Mouse (Mus musculus) hindbrain, embryonic 13.5 days (tissue): Measurements from ENCODE around the gene Ubtf. TPM values are rescaled to one million over a fixed set of nuclear protein-coding genes. Genes with fewer than 3 reads are reported as not detected.
A peak's percentile ranks its signal among the peaks of the same experiment; 100 is the strongest.

Experiments
- ATAC-seq: fragments of 200-750 bp; cut with Nextera tagmentation; 2 replicates; pipeline ENCODE4 v1.8.0; 2017; ENCODE audit warnings: moderate TSS enrichment; ENCODE audit not compliant: low FRiP score
- H3K27ac ChIP-seq: fragments of 300-500 bp; sonication (generic); 2 replicates; pipeline ENCODE4 v1.5.1; 2015; ENCODE audit warnings: inconsistent platforms, mild to moderate bottlenecking, moderate library complexity
- H3K27me3 ChIP-seq: fragments of 300-500 bp; sonication (generic); 2 replicates; pipeline ENCODE4 v1.6.1; 2015; ENCODE audit warnings: mild to moderate bottlenecking, inconsistent platforms
- H3K36me3 ChIP-seq: fragments of 300-500 bp; sonication (generic); 2 replicates; pipeline ENCODE4 v1.6.1; 2015; ENCODE audit warnings: mild to moderate bottlenecking, inconsistent platforms
- H3K4me1 ChIP-seq: fragments of 300-500 bp; sonication (generic); replicated peaks from 2 replicates; pipeline ENCODE4 v1.6.1; 2015; ENCODE audit warnings: inconsistent platforms
- H3K4me2 ChIP-seq: fragments of 300-500 bp; sonication (generic); 2 replicates; pipeline ENCODE4 v1.6.1; 2015; ENCODE audit warnings: inconsistent platforms, mild to moderate bottlenecking, moderate library complexity
- H3K4me3 ChIP-seq: fragments of 300-500 bp; sonication (generic); 2 replicates; pipeline ENCODE4 v1.5.1; 2015; ENCODE audit warnings: mild to moderate bottlenecking, inconsistent platforms
- H3K9ac ChIP-seq: fragments of 300-500 bp; sonication (generic); 2 replicates; pipeline ENCODE4 v1.6.1; 2015; ENCODE audit warnings: mild to moderate bottlenecking, inconsistent platforms
- H3K9me3 ChIP-seq: fragments of 300-500 bp; sonication (generic); 2 replicates; pipeline ENCODE4 v1.6.1; 2016; ENCODE audit warnings: inconsistent platforms
- WGBS: fragments of 180-500 bp; shearing (Covaris S2); methylation state at CpG from one replicate; pipeline ENCODE4 v1.1.7; 2015; 5-methylcytosine and 5-hydroxymethylcytosine counted together
- polyA plus RNA-seq: library from polyadenylated mRNA; unstranded; fragments of >200 nt; fragmentation: Nextera tagmentation; extraction: Ambion mirVana; gene quantifications from 2 replicates; pipeline ENCODE4 v1.2.1, GENCODE M21; 2015

The Ubtf gene
- polyA plus RNA-seq, 1 experiment from 2014 or later = 82.7 TPM

DNA sequence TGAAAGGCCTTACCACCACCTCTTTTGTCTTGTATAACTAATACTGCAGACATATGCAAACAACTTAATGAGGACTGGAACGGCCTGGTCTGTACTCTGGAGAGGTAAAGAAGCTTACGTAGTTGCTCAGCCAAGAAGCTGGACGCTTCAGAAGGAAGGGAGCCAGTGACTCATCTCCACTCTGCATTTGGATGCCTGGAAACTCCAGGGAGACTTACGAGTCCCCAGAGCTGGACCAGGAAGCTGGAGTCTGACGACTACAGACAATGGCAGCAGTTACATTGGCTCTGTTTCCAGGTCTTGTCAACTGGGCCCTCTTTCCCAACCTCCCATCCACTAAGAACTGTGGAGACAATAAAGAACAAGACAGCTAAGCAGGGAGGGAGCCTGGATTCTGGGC lies 7.7 kb upstream of the Ubtf start:
- Histone ChIP-seq H3K4me1 (no peaks in the 10 kb centered on the region), H3K9ac (no peak overlapping the region), H3K27ac (no peak overlapping the region), H3K27me3 (0 out of 2 replicates have a peak, but pooled peaks cover 3% of the 10 kb centered on the region), H3K9me3 (no peaks in the 10 kb centered on the region), H3K4me3 (no peak overlapping the region), H3K4me2 (no peak overlapping the region), H3K36me3 (no peaks in the 10 kb centered on the region)
- 61% methylated on average over 5 of the region's 5 CpGs for WGBS
- ATAC-seq = no peak

DNA sequence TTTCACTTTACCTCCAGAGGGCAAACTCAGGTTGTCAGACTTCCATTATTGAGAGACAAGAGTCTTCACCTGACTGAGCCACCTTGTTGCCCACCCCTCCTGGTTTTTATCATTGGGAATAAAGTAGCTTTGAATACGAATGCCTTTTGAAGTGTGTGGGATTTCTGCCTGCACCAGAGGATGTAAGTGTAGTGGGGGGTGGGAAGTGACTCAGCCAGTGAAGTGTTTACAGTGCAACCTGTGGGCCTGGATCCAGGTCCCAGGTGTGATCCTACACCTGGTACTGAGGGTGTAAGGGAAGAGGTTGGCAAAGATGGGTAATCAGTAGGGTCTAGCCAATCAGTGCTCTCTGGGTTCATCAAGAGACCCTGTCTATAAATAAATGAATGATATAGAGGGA lies 4.0 kb upstream of the Ubtf start:
- H3K9ac ChIP-seq = no peak overlapping the region
- H3K9me3 ChIP-seq = no peaks in the 10 kb centered on the region
- 80% methylated on average over 1 of the region's 1 CpGs for WGBS
- peaks cover 13% of the 10 kb centered on the region for H3K4me1 ChIP-seq
- H3K27me3 ChIP-seq = 0 out of 2 replicates have a peak, but pooled peaks cover 3% of the 10 kb centered on the region
- ATAC-seq = no peak
- H3K4me3 ChIP-seq = no peak overlapping the region
- H3K27ac ChIP-seq = no peak overlapping the region
- no peaks in the 10 kb centered on the region for H3K36me3 ChIP-seq
- no peak overlapping the region for H3K4me2 ChIP-seq

DNA sequence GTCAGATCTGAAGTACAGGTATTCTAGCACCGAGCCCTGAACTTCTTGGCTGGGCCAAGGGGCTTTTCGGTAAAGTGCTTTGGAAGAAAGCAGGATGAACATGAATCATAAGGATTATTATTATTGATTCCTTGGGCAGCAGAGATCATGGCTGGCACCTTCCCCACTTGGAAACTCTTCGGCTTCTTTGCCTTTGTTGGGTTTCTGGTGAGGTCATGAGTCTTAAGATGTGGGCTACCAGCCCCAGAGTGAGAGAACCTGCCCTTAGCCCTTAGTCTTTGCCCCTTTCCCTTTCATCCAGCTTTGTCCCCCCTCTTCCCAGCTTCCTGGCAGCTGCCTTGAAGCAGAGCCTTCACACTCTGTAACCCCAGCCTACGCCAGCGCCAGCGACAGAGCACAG lies 2.4 kb upstream of the Ubtf start:
- WGBS = 77% methylated on average over 6 of the region's 6 CpGs
- no peak overlapping the region for H3K4me3 ChIP-seq
- H3K4me2 ChIP-seq = no peak overlapping the region
- ATAC-seq = no peak
- no peak overlapping the region for H3K9ac ChIP-seq
- no peak overlapping the region for H3K27ac ChIP-seq
- H3K4me1 ChIP-seq = peaks cover 13% of the 10 kb centered on the region
- H3K27me3 ChIP-seq = no peaks in the 10 kb centered on the region
- H3K36me3 ChIP-seq = no peaks in the 10 kb centered on the region
- H3K9me3 ChIP-seq = no peaks in the 10 kb centered on the region

- Histone ChIP-seq H3K27ac (peak overlapping the region; percentile 99), H3K4me3 (peak overlapping the region; percentile 98), H3K4me2 (peak overlapping the region; percentile 80), H3K27me3 (no peaks in the 10 kb centered on the region), H3K9me3 (no peaks in the 10 kb centered on the region), H3K36me3 (no peaks in the 10 kb centered on the region), H3K9ac (peak overlapping the region; percentile 100), H3K4me1 (peaks cover 21% of the 10 kb centered on the region)
- 7% methylated on average over 10 of the region's 10 CpGs for WGBS
- peak; percentile 28; the same call in 1 of the 2 replicates for ATAC-seq
Observed at GRCm38 (mm10) chr11:102320686-102321005, 1.1 kb upstream of the Ubtf start.

DNA sequence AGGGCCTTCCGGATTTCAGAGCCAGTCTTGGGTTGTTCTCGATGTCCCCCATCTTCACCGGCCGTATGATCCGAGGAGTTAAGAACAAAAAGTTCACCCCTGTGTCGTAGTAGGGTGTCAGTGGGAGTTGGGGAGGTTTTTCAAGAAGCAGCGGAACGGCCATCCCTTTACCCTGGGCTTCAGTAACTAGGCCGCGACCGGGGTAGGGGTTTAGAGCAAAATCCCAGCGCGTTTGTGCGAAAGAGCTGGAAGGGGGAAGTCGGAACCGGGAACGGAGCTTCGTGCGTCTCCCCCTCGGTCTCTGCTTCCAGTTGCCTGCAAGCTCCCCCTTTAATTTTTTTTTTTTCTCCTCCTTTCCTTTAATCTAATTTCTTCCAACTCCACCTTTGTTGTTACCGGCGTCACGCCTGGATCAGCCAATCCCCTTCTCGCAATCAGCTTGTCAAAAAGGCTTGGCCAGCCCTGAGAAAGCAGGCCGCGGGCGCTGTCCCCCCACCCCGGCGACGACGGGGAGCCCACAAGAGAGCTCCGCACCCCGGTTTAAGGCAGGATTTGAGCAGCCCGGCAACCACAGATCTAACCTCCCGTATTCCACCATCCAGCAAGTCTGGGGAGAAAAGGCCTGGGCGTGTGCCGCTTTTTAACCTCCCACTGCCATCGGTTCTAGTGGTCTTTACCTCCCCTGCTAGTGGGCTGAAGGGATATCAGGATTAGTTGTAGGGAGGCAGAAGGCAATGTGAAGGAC lies 571 bp upstream of the Ubtf start:
- peak; percentile 54; the same call in 1 of the 2 replicates for ATAC-seq
- H3K9ac ChIP-seq = peak overlapping the region; percentile 100
- WGBS = 1% methylated on average over 38 of the region's 38 CpGs
- peaks cover 27% of the 10 kb centered on the region for H3K4me1 ChIP-seq
- peak overlapping the region; percentile 80 for H3K4me2 ChIP-seq
- peaks cover 5% of the 10 kb centered on the region; the same call in 1 of the 2 replicates for H3K36me3 ChIP-seq
- H3K9me3 ChIP-seq = no peaks in the 10 kb centered on the region
- H3K27ac ChIP-seq = peak overlapping the region; percentile 99
- H3K4me3 ChIP-seq = peak overlapping the region; percentile 98
- H3K27me3 ChIP-seq = no peaks in the 10 kb centered on the region

DNA sequence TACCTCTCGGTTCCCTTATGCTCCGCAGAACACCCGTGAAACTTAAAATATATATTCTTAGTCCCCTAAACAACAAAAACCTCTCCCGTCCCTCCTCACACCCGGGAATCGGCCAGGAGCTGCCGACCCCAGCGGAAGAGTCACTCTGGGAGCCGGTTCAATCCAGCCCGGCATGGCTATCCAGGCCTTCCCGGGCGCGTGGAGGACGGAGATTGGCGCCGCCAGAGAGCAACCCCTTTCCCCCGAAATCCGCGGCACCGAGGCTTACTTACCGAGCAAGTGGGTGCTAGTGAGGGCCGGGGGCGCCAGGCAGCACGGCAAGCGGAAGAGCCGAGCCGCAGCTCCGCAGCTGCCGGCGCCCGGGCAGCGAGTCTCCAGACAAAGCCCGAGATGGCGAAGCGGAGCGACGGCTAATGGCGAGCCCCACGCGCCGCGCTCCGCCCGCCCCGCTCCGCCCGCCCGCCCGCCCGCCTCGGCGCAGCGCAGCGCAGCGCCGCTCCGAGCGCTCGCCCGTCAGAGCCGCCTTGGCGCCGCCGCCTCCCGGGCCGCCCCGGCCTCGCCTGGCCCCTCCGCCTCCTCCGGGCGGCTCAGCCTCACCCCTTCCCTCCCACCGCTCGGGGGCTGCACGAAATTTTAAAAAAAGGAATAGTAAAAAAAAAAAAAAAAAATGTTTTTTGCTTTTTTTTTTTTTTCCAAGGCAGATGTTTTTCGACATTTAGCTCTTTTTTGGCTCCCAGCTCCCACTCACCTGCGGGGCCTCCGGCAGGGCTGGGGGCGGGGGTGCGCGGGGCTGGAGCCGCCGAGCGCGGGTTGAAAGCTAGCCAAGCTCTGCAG lies 749 bp downstream of the Ubtf start:
- Histone ChIP-seq H3K4me2 (peak overlapping the region; percentile 80), H3K9ac (peak overlapping the region; percentile 100), H3K4me1 (peaks cover 30% of the 10 kb centered on the region), H3K27ac (peak overlapping the region; percentile 99), H3K9me3 (no peaks in the 10 kb centered on the region), H3K36me3 (peaks cover 18% of the 10 kb centered on the region), H3K4me3 (peak overlapping the region; percentile 98), H3K27me3 (no peaks in the 10 kb centered on the region)
- ATAC-seq = no peak
- WGBS = under 1% methylated on average over 78 of the region's 84 CpGs

DNA sequence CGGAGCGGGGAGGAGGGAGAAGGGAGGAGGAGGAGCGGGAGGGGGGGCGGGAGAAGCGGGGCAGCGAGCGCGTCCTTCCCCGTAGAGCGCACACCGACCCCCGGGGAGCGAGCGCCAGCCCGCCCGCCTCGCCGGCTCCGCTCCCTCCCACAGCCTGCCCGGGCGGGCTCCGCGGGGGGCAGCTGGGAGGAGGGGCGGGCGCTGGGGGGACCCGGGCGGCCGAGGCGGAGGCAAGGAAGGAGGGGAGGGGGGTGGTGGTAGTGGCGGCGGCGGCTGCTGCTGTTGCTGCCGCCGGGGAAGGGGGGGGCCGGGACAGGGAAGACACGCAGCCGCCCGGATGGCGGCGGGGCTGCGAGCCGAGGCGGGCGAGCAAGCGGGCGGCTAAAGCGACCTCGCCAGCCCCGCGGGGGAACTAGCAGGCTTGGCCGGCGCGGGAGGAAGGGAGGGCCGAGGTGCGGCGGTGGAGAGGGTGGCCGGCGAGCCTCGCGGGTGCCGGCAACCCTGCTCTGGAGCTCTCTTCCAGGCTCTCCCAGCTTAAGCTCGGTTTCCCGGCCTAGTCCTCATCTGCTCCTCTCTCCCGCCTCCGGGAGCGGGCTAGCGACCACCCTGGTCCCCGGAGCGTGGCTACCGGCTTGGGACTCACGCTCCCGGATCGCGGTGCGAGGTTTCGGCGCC lies 1.5 kb downstream of the Ubtf start:
- Histone ChIP-seq H3K9ac (peak overlapping the region; percentile 100), H3K4me3 (peak overlapping the region; percentile 98), H3K27me3 (no peaks in the 10 kb centered on the region), H3K4me1 (peaks cover 30% of the 10 kb centered on the region), H3K27ac (peak overlapping the region; percentile 99), H3K36me3 (peaks cover 26% of the 10 kb centered on the region), H3K4me2 (peak overlapping the region; percentile 80), H3K9me3 (no peaks in the 10 kb centered on the region)
- under 1% methylated on average over 45 of the region's 77 CpGs for WGBS
- peak; percentile 37 for ATAC-seq

DNA sequence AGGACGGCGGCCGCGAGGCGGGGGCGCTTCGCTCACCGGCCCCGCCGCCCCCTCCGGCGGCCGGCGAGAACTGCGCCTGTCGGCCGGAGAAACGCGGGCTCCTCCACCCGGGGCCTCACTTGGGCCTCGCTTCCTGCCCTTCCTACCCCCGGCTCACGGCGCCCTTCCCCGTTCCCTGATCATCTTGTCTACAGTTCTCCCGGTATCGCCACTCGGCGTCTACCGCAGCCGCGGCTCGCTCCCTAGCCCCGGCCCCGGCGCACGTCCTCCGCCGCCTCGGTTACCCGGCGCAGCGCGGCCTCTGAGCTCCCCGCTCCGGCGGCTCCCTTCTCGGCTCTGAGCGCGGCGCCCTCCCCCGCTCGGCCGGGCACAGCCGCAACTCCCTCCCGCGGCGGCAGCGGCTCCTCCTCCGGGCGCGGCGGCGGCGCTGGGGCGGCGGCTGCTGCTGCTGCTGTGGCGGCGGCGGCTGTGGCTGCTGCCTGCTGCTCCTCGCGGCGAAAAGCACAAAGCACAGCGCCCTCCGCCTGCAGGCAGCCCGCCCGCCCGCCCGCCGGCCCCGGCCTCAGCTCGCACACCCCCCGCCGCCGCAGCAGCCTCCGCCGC lies 2.1 kb downstream of the Ubtf start:
- WGBS = 2% methylated on average over 61 of the region's 87 CpGs
- Histone ChIP-seq H3K4me3 (peak overlapping the region; percentile 98), H3K9ac (peak overlapping the region; percentile 100), H3K4me2 (peak overlapping the region; percentile 80), H3K9me3 (no peaks in the 10 kb centered on the region), H3K27me3 (no peaks in the 10 kb centered on the region), H3K4me1 (peaks cover 30% of the 10 kb centered on the region), H3K36me3 (peaks cover 32% of the 10 kb centered on the region), H3K27ac (peak overlapping the region; percentile 99)
- ATAC-seq = no peak

DNA sequence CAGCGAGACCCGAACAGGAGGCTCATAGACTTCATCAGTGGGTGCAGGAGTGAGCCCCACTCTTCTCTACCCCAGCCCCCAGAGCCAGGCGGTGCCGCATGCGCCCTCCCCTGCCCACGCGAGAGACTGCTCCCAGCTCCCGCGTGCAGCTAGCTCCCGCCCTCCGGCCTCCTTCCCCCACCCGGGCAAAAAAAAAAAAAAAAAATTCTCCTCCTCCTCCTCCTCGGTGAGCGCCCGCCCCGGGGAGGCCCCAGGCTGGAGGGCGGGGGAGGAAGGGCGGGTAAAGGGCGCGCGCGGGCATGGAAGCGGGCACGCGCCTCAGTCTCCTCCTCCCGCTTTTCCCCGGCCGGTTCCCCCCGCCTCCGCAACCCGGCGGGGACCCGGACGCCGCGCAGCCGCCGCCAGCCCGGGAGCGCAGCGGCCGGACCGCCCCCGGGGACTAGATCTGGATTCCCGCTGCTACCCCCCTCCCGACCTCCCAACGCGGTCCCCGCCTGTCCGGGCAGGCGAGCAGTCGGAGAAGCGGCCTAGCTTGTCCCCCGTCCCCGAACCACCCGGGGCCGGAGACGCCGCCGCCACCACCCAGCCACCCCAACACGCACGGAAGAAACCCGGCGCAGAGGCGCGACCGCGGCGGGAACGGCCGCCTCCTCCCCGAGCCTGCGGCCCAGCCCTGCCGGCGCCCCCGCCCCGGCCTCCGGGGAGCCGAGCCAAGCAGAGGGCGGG lies 2.8 kb downstream of the Ubtf start:
- Histone ChIP-seq H3K9me3 (no peaks in the 10 kb centered on the region), H3K4me1 (peaks cover 30% of the 10 kb centered on the region), H3K36me3 (peaks cover 39% of the 10 kb centered on the region), H3K4me3 (peak overlapping the region; percentile 98), H3K27me3 (no peaks in the 10 kb centered on the region), H3K27ac (peak overlapping the region; percentile 99), H3K4me2 (peak overlapping the region; percentile 80), H3K9ac (peak overlapping the region; percentile 100)
- 0% methylated on average over 27 of the region's 80 CpGs for WGBS
- ATAC-seq = peak; percentile 51

DNA sequence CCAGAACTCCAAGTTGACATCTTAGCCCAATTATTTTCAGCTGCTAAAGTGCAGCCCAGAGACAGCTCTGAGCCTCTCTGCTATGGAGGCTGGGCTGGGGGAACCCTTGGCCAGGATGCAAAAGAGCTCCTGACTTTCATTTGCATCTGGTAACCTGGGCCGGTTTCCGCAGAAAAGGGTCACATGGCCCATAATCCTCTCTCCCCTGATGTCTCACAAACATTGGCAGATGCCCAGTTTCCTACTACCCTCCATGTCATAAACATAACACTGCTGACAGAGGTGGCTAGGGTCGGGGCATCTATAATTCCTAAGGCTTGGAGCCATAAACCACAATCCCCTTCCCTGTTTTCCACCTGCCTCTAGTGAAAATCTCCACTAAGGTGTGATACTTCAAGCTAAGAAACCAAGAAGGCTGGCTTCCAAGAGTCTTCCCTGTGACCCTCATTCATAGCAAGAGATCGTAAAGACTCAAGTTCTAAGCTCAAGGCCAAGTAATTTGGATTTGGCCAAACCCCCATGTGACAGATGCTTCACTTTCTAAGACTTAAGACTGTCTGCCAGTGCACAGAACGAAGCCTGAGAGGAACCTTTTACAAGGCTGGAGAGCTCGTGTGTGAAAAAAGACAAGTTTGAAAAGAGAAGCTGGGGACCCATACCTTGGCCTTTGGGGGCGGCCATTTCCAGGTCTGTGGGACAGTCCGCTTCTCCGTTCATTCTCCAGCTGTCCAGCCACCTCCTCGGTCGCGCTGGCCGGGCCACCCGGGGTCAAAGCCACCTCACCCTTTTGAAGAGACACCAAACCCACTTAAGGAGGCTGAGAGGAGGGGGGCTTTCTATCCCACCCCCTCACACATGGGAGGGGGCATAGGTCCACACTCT lies 3.6 kb downstream of the Ubtf start:
- peak overlapping the region; percentile 99 for H3K27ac ChIP-seq
- peak overlapping the region; percentile 80 for H3K4me2 ChIP-seq
- no peak for ATAC-seq
- H3K9ac ChIP-seq = peak overlapping the region; percentile 100
- H3K4me3 ChIP-seq = peak overlapping the region; percentile 98
- H3K4me1 ChIP-seq = peaks cover 27% of the 10 kb centered on the region
- H3K27me3 ChIP-seq = no peaks in the 10 kb centered on the region
- H3K36me3 ChIP-seq = peaks cover 46% of the 10 kb centered on the region
- H3K9me3 ChIP-seq = no peaks in the 10 kb centered on the region
- WGBS = 15% methylated on average over 14 of the region's 14 CpGs

GRCm38 (mm10) chr11:102314321-102314720 lies 5.2 kb downstream of the Ubtf start:
- WGBS = 93% methylated on average over 12 of the region's 12 CpGs

More at GRCm38 (mm10) chr11:102314321-102314720, 5.2 kb downstream of the Ubtf start:
- Histone ChIP-seq H3K27ac (no peak overlapping the region), H3K9ac (no peak overlapping the region), H3K4me2 (no peak overlapping the region), H3K27me3 (no peaks in the 10 kb centered on the region), H3K4me1 (peaks cover 35% of the 10 kb centered on the region), H3K9me3 (no peaks in the 10 kb centered on the region), H3K4me3 (no peak overlapping the region), H3K36me3 (peaks cover 62% of the 10 kb centered on the region)
- ATAC-seq = no peak
